Mouse (Mus musculus) heart, embryonic 16.5 days (tissue): ENCODE results near the gene Bcl2l13. TPM values are rescaled to one million over a fixed set of nuclear protein-coding genes. Genes with fewer than 3 reads are reported as not detected.
A peak's percentile ranks its signal among the peaks of the same experiment; 100 is the strongest.

ENCODE experiments used
- ATAC-seq: fragments of 200-750 bp; cut with Nextera tagmentation; replicated peaks from 2 replicates; pipeline ENCODE4 v1.8.0; 2017; ENCODE audit warnings: moderate number of reproducible peaks; ENCODE audit not compliant: insufficient read depth, low FRiP score; ENCODE audit errors: extremely low read depth
- H3K27ac ChIP-seq: fragments of 300-500 bp; sonication (generic); 2 replicates; pipeline ENCODE4 v1.5.1; 2014; ENCODE audit warnings: mild to moderate bottlenecking, low read length, control low read depth, moderate library complexity
- H3K27me3 ChIP-seq: fragments of 300-500 bp; sonication (generic); 2 replicates; pipeline ENCODE4 v1.6.1; 2014; ENCODE audit warnings: low read length, mixed read lengths; ENCODE audit not compliant: control insufficient read depth, insufficient read depth
- H3K36me3 ChIP-seq: fragments of 300-500 bp; sonication (generic); 2 replicates; pipeline ENCODE4 v1.6.1; 2014; ENCODE audit not compliant: control insufficient read depth, insufficient read depth
- H3K4me1 ChIP-seq: fragments of 300-500 bp; sonication (generic); 2 replicates; pipeline ENCODE4 v1.6.1; 2014; ENCODE audit warnings: low read length, mixed read lengths; ENCODE audit not compliant: control insufficient read depth, insufficient read depth
- H3K4me2 ChIP-seq: fragments of 300-500 bp; sonication (generic); 2 replicates; pipeline ENCODE4 v1.6.1; 2014; ENCODE audit warnings: low read depth, mild to moderate bottlenecking, control low read depth, low read length
- H3K4me3 ChIP-seq: fragments of 300-500 bp; sonication (generic); 2 replicates; pipeline ENCODE4 v1.5.1; 2014; ENCODE audit warnings: mild to moderate bottlenecking, control low read depth, low read length
- H3K9ac ChIP-seq: fragments of 300-500 bp; sonication (generic); 2 replicates; pipeline ENCODE4 v1.6.1; 2014; ENCODE audit warnings: low read length, control low read depth
- H3K9me3 ChIP-seq: fragments of 300-500 bp; sonication (generic); replicated peaks from 2 replicates; pipeline ENCODE4 v1.6.1; 2016; ENCODE audit warnings: low read length; ENCODE audit not compliant: control insufficient read depth
- WGBS: fragments of 180-500 bp; shearing (Covaris S2); extraction: QIAGEN DNeasy Blood & Tissue Kit; methylation state at CpG from one replicate; pipeline ENCODE4 v1.1.7; 2014; 5-methylcytosine and 5-hydroxymethylcytosine counted together
- polyA plus RNA-seq: library from polyadenylated mRNA; unstranded; fragments of >200 nt; fragmentation: Nextera tagmentation; extraction: Ambion mirVana; gene quantifications from 2 replicates; pipeline ENCODE4 v1.2.1, GENCODE M21; 2015

Gene Bcl2l13
- 26.1 and 32.2 TPM in 2 replicates for polyA plus RNA-seq

DNA sequence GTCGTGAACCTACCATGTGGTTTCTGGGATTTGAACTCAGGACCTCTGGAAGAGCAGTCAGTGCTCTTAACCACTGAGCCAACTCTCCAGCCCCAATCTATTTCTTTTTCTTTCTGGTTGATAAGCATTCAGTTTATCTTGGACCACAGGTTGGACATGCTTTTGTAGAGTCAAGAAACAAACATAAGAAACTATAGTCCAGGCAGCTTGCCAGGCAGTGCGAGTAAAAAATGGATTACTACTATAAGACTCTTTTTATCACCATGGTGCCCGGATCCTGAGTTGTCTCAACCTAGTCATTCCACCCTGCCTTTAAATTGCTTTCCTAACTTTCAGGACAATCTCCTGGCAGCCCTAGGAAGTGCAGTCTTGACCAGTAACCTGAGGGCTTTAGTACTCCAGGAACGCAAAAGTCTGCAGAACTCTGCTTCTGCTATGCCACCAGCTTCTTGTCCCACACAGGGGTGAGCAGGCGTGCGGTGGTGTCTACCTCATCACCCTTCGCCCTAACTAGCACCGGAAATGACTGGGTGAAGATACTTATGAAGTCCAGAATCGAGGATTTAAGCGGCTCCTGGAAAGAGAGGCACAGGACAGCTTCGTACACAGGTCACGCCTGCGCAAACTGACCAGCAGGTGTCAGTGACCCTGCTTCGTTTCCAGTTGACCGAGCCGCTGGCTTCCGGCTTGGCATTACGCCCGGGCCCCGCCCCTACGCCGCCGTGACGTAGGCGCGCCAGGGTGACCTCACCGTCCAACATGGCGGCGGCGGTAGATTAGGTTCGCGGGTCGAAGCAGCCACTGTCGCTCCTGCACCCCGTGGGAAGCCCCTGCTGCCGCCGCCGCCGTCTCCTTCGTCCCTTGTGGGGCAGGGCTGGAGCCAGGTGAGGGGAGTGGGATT lies at the start of gene Bcl2l13:
TSS of gene Bcl2l13 (plus strand) at position 739 of the 901 bp plus-strand sequence.
- Histone ChIP-seq H3K4me1 (0 out of 2 replicates have a peak, but pooled peaks cover 3% of the 10 kb centered on the region), H3K4me2 (peak within 1 kb of the TSS; percentile 70), H3K4me3 (peak within 1 kb of the TSS; percentile 87), H3K27ac (peak within 1 kb of the TSS; percentile 95), H3K36me3 (peaks cover 7% of the 10 kb centered on the region; the same call in 1 of the 2 replicates), H3K27me3 (0 out of 2 replicates have a peak, but pooled peaks cover 2% of the 10 kb centered on the region), H3K9me3 (peaks cover 3% of the 10 kb centered on the region; the same call in 1 of the 2 replicates), H3K9ac (peak within 1 kb of the TSS; percentile 96)
- WGBS, result 3% methylated on average over 40 of the region's 40 CpGs
- ATAC-seq, result peak; percentile 91

DNA sequence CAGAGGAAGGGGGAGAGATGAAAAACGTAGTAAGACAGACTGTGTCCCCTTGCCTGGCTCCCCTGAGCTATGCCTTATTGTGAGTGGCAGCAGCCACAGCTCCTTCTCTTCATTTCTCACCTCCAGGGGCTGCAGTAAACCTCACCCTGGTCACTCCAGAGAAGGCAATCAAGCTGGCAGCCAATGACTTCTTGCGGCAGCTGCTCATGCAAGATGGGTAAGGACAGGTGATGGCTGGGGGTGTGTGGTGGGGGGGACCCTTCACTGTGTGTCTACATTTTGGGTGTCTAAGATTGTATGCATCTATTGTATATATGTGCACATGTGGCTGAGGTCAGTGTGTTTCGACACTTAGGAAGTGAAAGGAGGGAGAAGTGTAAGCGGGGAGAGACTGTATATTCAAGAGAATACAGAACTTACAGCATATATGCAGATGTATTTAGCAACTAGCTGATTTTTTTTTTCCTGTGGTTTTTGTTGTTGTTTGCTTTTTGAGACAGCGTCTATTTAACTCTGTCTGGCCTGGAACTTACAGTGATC lies 47.9 kb upstream of the Bcl2l13 start:
- Histone ChIP-seq H3K4me2 (no peak overlapping the region), H3K4me3 (no peak overlapping the region), H3K27me3 (no peaks in the 10 kb centered on the region), H3K27ac (no peak overlapping the region), H3K4me1 (no peaks in the 10 kb centered on the region), H3K9ac (no peak overlapping the region), H3K36me3 (peaks cover 9% of the 10 kb centered on the region), H3K9me3 (no peaks in the 10 kb centered on the region)
- ATAC-seq, result no peak
- WGBS, result 80% methylated on average over 5 of the region's 5 CpGs

DNA sequence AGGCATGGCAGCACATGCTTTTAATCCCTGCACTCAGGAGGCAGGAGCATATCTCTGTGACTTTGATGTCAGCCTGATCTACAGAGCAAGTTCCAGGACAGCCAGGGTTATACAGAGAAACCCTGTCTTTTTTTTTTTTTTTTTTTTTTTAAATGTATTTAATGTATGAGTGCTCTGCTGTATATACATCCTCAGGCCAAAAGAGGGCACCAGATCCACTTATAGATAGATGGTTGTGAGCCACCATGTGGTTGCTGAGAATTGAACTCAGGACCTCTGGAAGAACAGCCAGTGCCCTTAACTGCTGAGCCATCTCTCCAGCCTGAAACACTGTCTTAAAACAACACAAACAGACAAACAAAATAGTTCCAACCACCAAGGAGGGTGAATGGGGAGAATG lies 47.1 kb upstream of the Bcl2l13 start:
- no peaks in the 10 kb centered on the region for H3K4me1 ChIP-seq
- H3K27me3 ChIP-seq, result no peaks in the 10 kb centered on the region
- H3K9ac ChIP-seq, result no peak overlapping the region
- no peaks in the 10 kb centered on the region for H3K9me3 ChIP-seq
- H3K4me2 ChIP-seq, result no peak overlapping the region
- peaks cover 17% of the 10 kb centered on the region for H3K36me3 ChIP-seq
- no peak overlapping the region for H3K27ac ChIP-seq
- no peak for ATAC-seq
- H3K4me3 ChIP-seq, result no peak overlapping the region

DNA sequence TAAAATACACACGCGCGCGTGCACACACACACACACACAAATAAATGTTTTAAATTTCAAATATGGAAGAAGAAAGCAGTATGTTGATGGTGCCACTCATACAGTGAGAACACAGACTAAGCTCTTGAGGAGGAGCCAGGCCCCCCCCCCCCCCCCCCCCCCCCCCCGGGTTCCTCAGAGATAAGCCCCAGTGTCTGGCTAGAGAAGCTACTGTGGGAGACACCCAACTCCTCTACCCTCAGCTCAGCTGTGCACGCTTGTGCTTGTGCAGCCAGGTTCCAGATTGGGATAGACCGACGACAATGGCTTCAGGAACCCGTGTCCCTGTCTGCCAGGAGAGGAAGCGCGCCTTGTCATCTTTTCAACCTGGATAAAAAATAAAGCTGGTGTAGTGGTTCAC lies 45.9 kb upstream of the Bcl2l13 start:
- 85% methylated on average over 10 of the region's 11 CpGs for WGBS
- no peak overlapping the region for H3K4me2 ChIP-seq
- H3K27me3 ChIP-seq, result no peaks in the 10 kb centered on the region
- H3K9me3 ChIP-seq, result no peaks in the 10 kb centered on the region
- no peak overlapping the region for H3K27ac ChIP-seq
- no peak overlapping the region for H3K9ac ChIP-seq
- no peaks in the 10 kb centered on the region for H3K4me1 ChIP-seq
- H3K36me3 ChIP-seq, result peaks cover 26% of the 10 kb centered on the region
- H3K4me3 ChIP-seq, result no peak overlapping the region
- ATAC-seq, result no peak

- H3K27me3 ChIP-seq, result no peaks in the 10 kb centered on the region
- H3K27ac ChIP-seq, result no peak overlapping the region
- peaks cover 30% of the 10 kb centered on the region for H3K36me3 ChIP-seq
- no peak for ATAC-seq
- 77% methylated on average over 5 of the region's 5 CpGs for WGBS
- no peak overlapping the region for H3K4me3 ChIP-seq
- no peaks in the 10 kb centered on the region for H3K9me3 ChIP-seq
- H3K4me1 ChIP-seq, result no peaks in the 10 kb centered on the region
- no peak overlapping the region for H3K4me2 ChIP-seq
- no peak overlapping the region for H3K9ac ChIP-seq
These were observed 45.3 kb upstream of the Bcl2l13 start for GRCm38 (mm10) chr6:120790717-120791116.

GRCm38 (mm10) chr6:120792947-120793346 lies 43.1 kb upstream of the Bcl2l13 start:
- Histone ChIP-seq H3K9ac (no peak overlapping the region), H3K27me3 (no peaks in the 10 kb centered on the region), H3K36me3 (peaks cover 47% of the 10 kb centered on the region), H3K27ac (no peak overlapping the region), H3K4me1 (no peaks in the 10 kb centered on the region), H3K4me2 (no peak overlapping the region), H3K9me3 (no peaks in the 10 kb centered on the region), H3K4me3 (no peak overlapping the region)
- ATAC-seq, result no peak
- WGBS, result 87% methylated on average over 8 of the region's 8 CpGs

GRCm38 (mm10) chr6:120795422-120796086 lies 40.5 kb upstream of the Bcl2l13 start:
- H3K4me3 ChIP-seq, result no peak overlapping the region
- no peak overlapping the region for H3K27ac ChIP-seq
- H3K27me3 ChIP-seq, result no peaks in the 10 kb centered on the region
- WGBS, result 71% methylated on average over 5 of the region's 5 CpGs
- H3K4me2 ChIP-seq, result no peak overlapping the region
- H3K4me1 ChIP-seq, result no peaks in the 10 kb centered on the region
- peaks cover 47% of the 10 kb centered on the region for H3K36me3 ChIP-seq
- ATAC-seq, result no peak
- H3K9ac ChIP-seq, result no peak overlapping the region
- H3K9me3 ChIP-seq, result no peaks in the 10 kb centered on the region

GRCm38 (mm10) chr6:120796111-120796510 lies 39.9 kb upstream of the Bcl2l13 start:
- Histone ChIP-seq H3K4me2 (no peak overlapping the region), H3K9ac (no peak overlapping the region), H3K27me3 (no peaks in the 10 kb centered on the region), H3K9me3 (no peaks in the 10 kb centered on the region), H3K4me3 (no peak overlapping the region), H3K4me1 (no peaks in the 10 kb centered on the region), H3K27ac (no peak overlapping the region), H3K36me3 (peaks cover 51% of the 10 kb centered on the region)
- WGBS, result 80% methylated on average over 2 of the region's 2 CpGs
- no peak for ATAC-seq

DNA sequence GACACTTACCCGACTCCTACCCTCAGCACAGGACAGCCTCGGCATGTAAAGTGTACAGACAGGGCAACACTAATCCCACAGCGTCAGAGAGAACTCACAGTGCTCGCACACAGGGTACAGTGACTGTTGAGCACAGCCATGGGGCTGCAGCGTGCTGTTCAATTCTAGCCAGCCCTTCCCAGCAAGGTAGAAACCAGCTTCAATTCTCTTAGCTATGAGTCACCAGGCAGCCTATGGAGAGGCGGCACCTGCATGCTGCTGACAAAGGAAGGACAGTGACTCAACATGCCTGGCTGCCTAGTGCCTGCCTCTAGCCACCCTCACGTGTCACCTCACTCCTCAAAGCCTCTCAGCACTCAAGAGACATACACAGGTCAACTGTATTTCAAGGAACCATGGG lies 38.0 kb upstream of the Bcl2l13 start:
- no peak overlapping the region for H3K4me3 ChIP-seq
- no peaks in the 10 kb centered on the region for H3K4me1 ChIP-seq
- H3K4me2 ChIP-seq, result no peak overlapping the region
- H3K36me3 ChIP-seq, result peaks cover 61% of the 10 kb centered on the region
- no peaks in the 10 kb centered on the region for H3K9me3 ChIP-seq
- WGBS, result 76% methylated on average over 7 of the region's 7 CpGs
- no peaks in the 10 kb centered on the region for H3K27me3 ChIP-seq
- H3K27ac ChIP-seq, result no peak overlapping the region
- no peak for ATAC-seq
- H3K9ac ChIP-seq, result no peak overlapping the region
